Mouse (Mus musculus) MEL (cell line): Measurements from ENCODE around the gene Usp49. TPM values are rescaled to one million over a fixed set of nuclear protein-coding genes. Genes with fewer than 3 reads are reported as not detected.
A peak's percentile ranks its signal among the peaks of the same experiment; 100 is the strongest.

ENCODE experiments used
- DNase-seq: peaks from one replicate; pipeline ENCODE4 v3.0.0; 2011; ENCODE audit warnings: low read depth, low spot score
- H3K27ac ChIP-seq: 2 replicates; pipeline ENCODE4 v1.5.1; 2012; ENCODE audit warnings: low read depth, mild to moderate bottlenecking, control low read depth, low read length, moderate library complexity; ENCODE audit not compliant: control insufficient read depth
- H3K27me3 ChIP-seq, 2 experiments: fragments of 150-350 bp in 1 of 2; sonication (generic) in 1 of 2; 2 replicates each; pipeline ENCODE4 v1.6.1; 2012; ENCODE audit warnings: low read length in 2 of 2, mild to moderate bottlenecking in 2 of 2, improper control_type of control experiment in 1 of 2, moderate library complexity in 1 of 2; ENCODE audit not compliant: insufficient read depth in 2 of 2, control insufficient read depth in 1 of 2
- H3K36me3 ChIP-seq, 2 experiments: 2 replicates each; pipeline ENCODE4 v1.6.1; 2012 to 2014; ENCODE audit warnings: low read length in 2 of 2, improper control_type of control experiment in 1 of 2, inconsistent platforms in 1 of 2, mild to moderate bottlenecking in 1 of 2; ENCODE audit not compliant: insufficient read depth in 2 of 2, control insufficient read depth in 1 of 2
- H3K4me1 ChIP-seq, 2 experiments: fragments of 150-350 bp in 1 of 2; sonication (generic) in 1 of 2; 2 replicates each; pipeline ENCODE4 v1.6.1; 2012; ENCODE audit warnings: low read length in 2 of 2, improper control_type of control experiment in 1 of 2, mild to moderate bottlenecking in 1 of 2; ENCODE audit not compliant: insufficient read depth in 2 of 2, control insufficient read depth in 1 of 2
- H3K4me3 ChIP-seq, 2 experiments: fragments of 150-350 bp in 1 of 2; sonication (generic) in 1 of 2; 2 replicates each; pipeline ENCODE4 v1.5.1; 2012; ENCODE audit warnings: low read depth in 2 of 2, low read length in 2 of 2, mild to moderate bottlenecking in 2 of 2, moderate library complexity in 2 of 2, control low read depth in 1 of 2, improper control_type of control experiment in 1 of 2; ENCODE audit not compliant: control insufficient read depth in 1 of 2, insufficient read depth in 1 of 2
- H3K79me2 ChIP-seq: 2 replicates; pipeline ENCODE4 v1.6.1; 2012; ENCODE audit warnings: mild to moderate bottlenecking, low read length, moderate library complexity; ENCODE audit not compliant: control insufficient read depth, poor library complexity, insufficient read depth
- H3K9ac ChIP-seq: 2 replicates; pipeline ENCODE4 v1.6.1; 2012; ENCODE audit warnings: low read depth, mild to moderate bottlenecking, control low read depth, low read length, moderate library complexity; ENCODE audit not compliant: control insufficient read depth, poor library complexity, severe bottlenecking
- H3K9me3 ChIP-seq: fragments of 150-350 bp; sonication (generic); replicated peaks from 2 replicates; pipeline ENCODE4 v1.6.1; 2012; ENCODE audit warnings: mild to moderate bottlenecking, low read length, improper control_type of control experiment, moderate library complexity; ENCODE audit not compliant: insufficient read depth
- CHD1 ChIP-seq: IDR thresholded peaks from 2 replicates; pipeline ENCODE4 v1.6.1; 2012; ENCODE audit warnings: low read depth, mild to moderate bottlenecking, inconsistent platforms, low read length, improper control_type of control experiment
- CHD2 ChIP-seq: IDR thresholded peaks from 2 replicates; pipeline ENCODE4 v1.6.1; 2011; ENCODE audit warnings: low read length, improper control_type of control experiment
- E2F4 ChIP-seq: IDR thresholded peaks from 2 replicates; pipeline ENCODE4 v1.6.1; 2011; ENCODE audit warnings: low read depth, low read length, improper control_type of control experiment, borderline replicate concordance
- ELF1 ChIP-seq: IDR thresholded peaks from 2 replicates; pipeline ENCODE4 v1.6.1; 2014; ENCODE audit warnings: low read depth, mild to moderate bottlenecking, inconsistent platforms, low read length, improper control_type of control experiment, moderate library complexity
- EP300 ChIP-seq, 2 experiments: IDR thresholded peaks; 2 replicates each; pipeline ENCODE4 v1.6.1; 2011; ENCODE audit warnings: improper control_type of control experiment in 2 of 2, low read length in 2 of 2, low read depth in 1 of 2, mild to moderate bottlenecking in 1 of 2
- ETS1 ChIP-seq: IDR thresholded peaks from 2 replicates; pipeline ENCODE4 v1.6.1; 2012; ENCODE audit warnings: low read depth, mild to moderate bottlenecking, inconsistent platforms, low read length, improper control_type of control experiment, moderate library complexity
- GABPA ChIP-seq: IDR thresholded peaks from 2 replicates; pipeline ENCODE4 v1.6.1; 2012; ENCODE audit warnings: low read depth, mild to moderate bottlenecking, inconsistent platforms, low read length, improper control_type of control experiment, moderate library complexity
- GATA1 ChIP-seq: IDR thresholded peaks from 2 replicates; pipeline ENCODE4 v1.6.1; 2011; ENCODE audit warnings: low read depth, low read length, improper control_type of control experiment
- JUND ChIP-seq: IDR thresholded peaks from 2 replicates; pipeline ENCODE4 v1.6.1; 2011; ENCODE audit warnings: low read depth, mild to moderate bottlenecking, improper control_type of control experiment, low read length
- KAT2A ChIP-seq: conservative IDR thresholded peaks from 2 replicates; pipeline ENCODE4 v1.6.1; 2012; ENCODE audit warnings: low read depth, low read length, improper control_type of control experiment, inconsistent platforms
- MAFK ChIP-seq: IDR thresholded peaks from 2 replicates; pipeline ENCODE4 v1.6.1; 2011; ENCODE audit warnings: low read depth, mild to moderate bottlenecking, low read length, improper control_type of control experiment, borderline replicate concordance
- MAX ChIP-seq: IDR thresholded peaks from 2 replicates; pipeline ENCODE4 v1.6.1; 2011; ENCODE audit warnings: low read length, improper control_type of control experiment
- MAZ ChIP-seq: IDR thresholded peaks from 2 replicates; pipeline ENCODE4 v1.6.1; 2012; ENCODE audit warnings: low read depth, mild to moderate bottlenecking, inconsistent platforms, low read length, improper control_type of control experiment
- MEF2A ChIP-seq: IDR thresholded peaks from 2 replicates; pipeline ENCODE4 v1.6.1; 2014; ENCODE audit warnings: low read depth, mild to moderate bottlenecking, inconsistent platforms, low read length, improper control_type of control experiment; ENCODE audit not compliant: poor library complexity, insufficient replicate concordance, severe bottlenecking; ENCODE audit errors: extremely low read depth
- MXI1 ChIP-seq: IDR thresholded peaks from 2 replicates; pipeline ENCODE4 v1.6.1; 2011; ENCODE audit warnings: mild to moderate bottlenecking, low read depth, low read length, improper control_type of control experiment
- MYB ChIP-seq: IDR thresholded peaks from 2 replicates; pipeline ENCODE4 v1.6.1; 2011; ENCODE audit warnings: mild to moderate bottlenecking, low read depth, low read length, improper control_type of control experiment
- MYC ChIP-seq: IDR thresholded peaks from 2 replicates; pipeline ENCODE4 v1.6.1; 2011; ENCODE audit warnings: low read depth, mild to moderate bottlenecking, low read length, improper control_type of control experiment, moderate library complexity
- POLR2A ChIP-seq, 2 experiments: IDR thresholded peaks; 2 replicates each; pipeline ENCODE4 v1.6.1; 2011 to 2012; ENCODE audit warnings: low read length in 2 of 2, mild to moderate bottlenecking in 2 of 2, control low read depth in 1 of 2, improper control_type of control experiment in 1 of 2, low read depth in 1 of 2, moderate library complexity in 1 of 2; ENCODE audit not compliant: control insufficient read depth in 1 of 2, insufficient read depth in 1 of 2, poor library complexity in 1 of 2
- POLR2AphosphoS2 ChIP-seq: IDR thresholded peaks from 2 replicates; pipeline ENCODE4 v1.6.1; 2011; ENCODE audit warnings: low read length, improper control_type of control experiment
- POLR2AphosphoS5 ChIP-seq: IDR thresholded peaks from 2 replicates; pipeline ENCODE4 v1.6.1; 2012; ENCODE audit warnings: low read depth, borderline replicate concordance, mild to moderate bottlenecking, inconsistent platforms, low read length, moderate library complexity, mixed read lengths
- RAD21 ChIP-seq: IDR thresholded peaks from 2 replicates; pipeline ENCODE4 v1.6.1; 2011; ENCODE audit warnings: mild to moderate bottlenecking, low read depth, low read length, improper control_type of control experiment
- RCOR1 ChIP-seq: IDR thresholded peaks from 2 replicates; pipeline ENCODE4 v1.6.1; 2012; ENCODE audit warnings: low read depth, mild to moderate bottlenecking, inconsistent platforms, low read length, improper control_type of control experiment
- SIN3A ChIP-seq: IDR thresholded peaks from 2 replicates; pipeline ENCODE4 v1.6.1; 2012; ENCODE audit warnings: low read length, improper control_type of control experiment, inconsistent platforms
- SMC3 ChIP-seq: IDR thresholded peaks from 2 replicates; pipeline ENCODE4 v1.6.1; 2011; ENCODE audit warnings: low read depth, low read length, improper control_type of control experiment
- TAL1 ChIP-seq: IDR thresholded peaks from 2 replicates; pipeline ENCODE4 v1.6.1; 2012; ENCODE audit warnings: mild to moderate bottlenecking, inconsistent platforms, low read length, moderate library complexity, mixed read lengths
- TBP ChIP-seq: IDR thresholded peaks from 2 replicates; pipeline ENCODE4 v1.8.0; 2011; ENCODE audit warnings: low read depth, low read length, improper control_type of control experiment
- TCF12 ChIP-seq: IDR thresholded peaks from 2 replicates; pipeline ENCODE4 v1.6.1; 2014; ENCODE audit warnings: low read depth, mild to moderate bottlenecking, inconsistent platforms, low read length, improper control_type of control experiment, moderate library complexity
- USF1 ChIP-seq: IDR thresholded peaks from 2 replicates; pipeline ENCODE4 v1.6.1; 2014; ENCODE audit warnings: low read depth, mild to moderate bottlenecking, inconsistent platforms, low read length, improper control_type of control experiment, moderate library complexity
- USF2 ChIP-seq, 2 experiments: IDR thresholded peaks; 2 replicates each; pipeline ENCODE4 v1.6.1; 2011 to 2012; ENCODE audit warnings: improper control_type of control experiment in 2 of 2, low read length in 2 of 2, borderline replicate concordance in 1 of 2, inconsistent platforms in 1 of 2, low read depth in 1 of 2, mild to moderate bottlenecking in 1 of 2; ENCODE audit not compliant: insufficient read depth in 1 of 2
- ZC3H11A ChIP-seq: IDR thresholded peaks from 2 replicates; pipeline ENCODE4 v1.6.1; 2012; ENCODE audit warnings: low read depth, mild to moderate bottlenecking, inconsistent platforms, low read length, improper control_type of control experiment
- ZNF384 ChIP-seq: IDR thresholded peaks from 2 replicates; pipeline ENCODE4 v1.6.1; 2012; ENCODE audit warnings: low read depth, mild to moderate bottlenecking, inconsistent platforms, low read length, improper control_type of control experiment
- polyA plus RNA-seq, 2 experiments: library from polyadenylated mRNA; stranded (reverse) in 1 of 2; unstranded in 1 of 2; fragments of >175 nt in 1 of 2; fragments of >200 nt in 1 of 2; gene quantifications; 2 replicates each; pipeline versions ENCODE4 v1.2.1 to v1.2.4; 2012; ENCODE audit warnings: low replicate concordance in 2 of 2, low read depth in 1 of 2; ENCODE audit not compliant: insufficient read length in 2 of 2, insufficient read depth in 1 of 2, missing spikeins in 1 of 2
- total RNA-seq: library from RNA; depleted of rRNA; stranded (reverse); fragments of 300-350 nt; gene quantifications from 2 replicates; pipeline ENCODE4 v1.2.3, GENCODE M21; 2012

The Usp49 gene
- total and polyA plus RNA-seq, 3 experiments, result 5.2 to 16.1 TPM; not detected in 1

DNA sequence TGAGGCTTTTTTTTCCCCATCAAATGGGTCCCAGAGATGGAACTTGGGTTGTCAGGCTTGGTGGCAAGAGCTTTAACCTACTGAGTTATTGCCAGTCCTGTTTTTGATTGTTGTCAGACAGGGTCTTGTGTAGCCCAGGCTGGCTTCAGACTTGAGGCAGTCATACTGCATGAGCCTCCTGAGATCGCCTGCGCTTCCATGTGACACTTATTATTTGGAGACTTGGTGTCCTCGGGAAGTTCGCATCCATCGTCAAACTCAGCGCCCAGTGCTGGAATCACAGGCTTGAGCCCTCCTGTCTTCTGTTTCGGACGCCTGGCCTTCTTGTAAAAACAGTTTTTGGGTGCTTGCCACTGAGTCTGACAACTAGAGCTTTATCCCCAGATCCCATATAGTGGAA, 14.4 kb upstream of the Usp49 start:
- Histone ChIP-seq H3K9me3 (no peaks in the 10 kb centered on the region), H3K27ac (peak overlapping the region; percentile 99), H3K4me3 (no peak overlapping the region), H3K36me3 (peaks cover 8 to 45% of the 10 kb centered on the region in 2 experiments), H3K27me3 (no peaks in the 10 kb centered on the region), H3K9ac (no peak overlapping the region), H3K4me1 (peaks cover 20 to 45% of the 10 kb centered on the region in 2 experiments), H3K79me2 (peaks cover 57% of the 10 kb centered on the region)
- TF ChIP-seq POLR2A (IDR thresholded peaks at IDR 0.05; ENCODE audit: control insufficient read depth in 1 of 2, insufficient read depth in 1 of 2, low read depth in 1 of 2, low read length in 2 of 2, poor library complexity in 1 of 2), result no peak
- TF ChIP-seq MAZ, result no peak
- no peak for TF ChIP-seq ZC3H11A
- no peak for TF ChIP-seq ZNF384
- TF ChIP-seq MYB, result no peak
- TF ChIP-seq SIN3A, result no peak
- no peak for TF ChIP-seq RCOR1
- TF ChIP-seq ELF1, result no peak
- no peak for TF ChIP-seq MEF2A
- no peak for TF ChIP-seq POLR2AphosphoS5
- no peak for TF ChIP-seq CHD1
- TF ChIP-seq RAD21, result no peak
- TF ChIP-seq SMC3, result no peak
- no peak for TF ChIP-seq USF1
- no peak for TF ChIP-seq EP300 (IDR thresholded peaks at IDR 0.05; ENCODE audit: low read depth in 1 of 2, low read length in 2 of 2)
- no peak for TF ChIP-seq TAL1
- no peak for TF ChIP-seq KAT2A
- no peak for TF ChIP-seq TCF12
- TF ChIP-seq GATA1, result no peak
- no peak for DNase-seq

DNA sequence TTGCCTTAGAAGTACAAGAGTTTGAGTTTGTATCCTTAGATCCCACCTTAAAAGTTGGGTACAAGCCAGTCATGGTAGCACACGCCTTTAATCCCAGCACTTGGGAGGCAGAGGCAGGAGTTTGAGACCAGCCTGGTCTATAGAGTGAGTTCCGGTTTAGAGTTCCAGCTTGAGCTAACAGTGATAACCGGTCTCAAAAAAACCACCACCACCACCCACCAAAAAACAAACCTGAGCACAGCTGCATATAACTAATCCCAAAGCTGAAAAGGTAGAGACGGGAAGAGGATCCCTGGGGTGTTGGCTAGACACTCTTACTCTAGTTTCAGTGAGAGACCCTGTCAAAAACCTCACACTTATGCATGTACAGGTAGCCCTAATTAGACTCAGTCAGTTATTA, 13.8 kb upstream of the Usp49 start:
- H3K9ac ChIP-seq, result peak overlapping the region; percentile 38
- no peaks in the 10 kb centered on the region for H3K27me3 ChIP-seq
- DNase-seq, result peak; percentile 60
- peak overlapping the region; percentile 99 for H3K27ac ChIP-seq
- peak overlapping the region in 1 of 2 experiments; percentile 9; a peak in 1 of 4 replicates for H3K4me3 ChIP-seq
- H3K79me2 ChIP-seq, result peaks cover 55% of the 10 kb centered on the region
- H3K4me1 ChIP-seq, result peaks cover 20 to 45% of the 10 kb centered on the region in 2 experiments
- H3K36me3 ChIP-seq, result peaks cover 8 to 45% of the 10 kb centered on the region in 2 experiments
- H3K9me3 ChIP-seq, result no peaks in the 10 kb centered on the region
- TF ChIP-seq TAL1 (peak; percentile 18; the same call in 1 of the 2 replicates), TCF12 (peak; percentile 39; the same call in 1 of the 2 replicates), SMC3 (no peak), TBP (no peak), POLR2AphosphoS2 (no peak), CHD2 (no peak), MYC (no peak), MAX (no peak), MXI1 (no peak), USF2 (IDR thresholded peaks at IDR 0.05; ENCODE audit: borderline replicate concordance in 1 of 2, insufficient read depth in 1 of 2, low read depth in 1 of 2, low read length in 2 of 2) (no peak), EP300 (IDR thresholded peaks at IDR 0.05; ENCODE audit: low read depth in 1 of 2, low read length in 2 of 2) (peak in 1 of 2 experiments; percentile 43; a peak in 2 of 4 replicates), MAFK (no peak), CHD1 (no peak), JUND (no peak), E2F4 (no peak), GABPA (no peak), ETS1 (0 out of 2 replicates have a peak, but pooled peaks have one; percentile 10), ZNF384 (peak; percentile 51), SIN3A (0 out of 2 replicates have a peak, but pooled peaks have one; percentile 45), MEF2A (no peak), POLR2AphosphoS5 (no peak), RAD21 (no peak), ZC3H11A (no peak)
